Mouse (Mus musculus) hindbrain, embryonic 14.5 days (tissue): Measurements from ENCODE around the gene Smc4. TPM values are rescaled to one million over a fixed set of nuclear protein-coding genes. Genes with fewer than 3 reads are reported as not detected.

Source experiments
- ATAC-seq: fragments of 200-750 bp; cut with Nextera tagmentation; 2 replicates; pipeline ENCODE4 v1.8.0; 2017; ENCODE audit warnings: moderate number of reproducible peaks, mild to moderate bottlenecking, moderate TSS enrichment, moderate library complexity; ENCODE audit not compliant: low FRiP score
- DNase-seq: peaks from one replicate; pipeline ENCODE4 v3.0.0-alpha.2; 2015; ENCODE audit warnings: low spot score
- H3K27ac ChIP-seq: fragments of 300-500 bp; sonication (generic); 2 replicates; pipeline ENCODE4 v1.5.1; 2014; ENCODE audit warnings: mild to moderate bottlenecking, moderate library complexity
- H3K27me3 ChIP-seq: fragments of 300-500 bp; sonication (generic); 2 replicates; pipeline ENCODE4 v1.6.1; 2014; ENCODE audit warnings: mild to moderate bottlenecking, low read length, mixed read lengths; ENCODE audit not compliant: control insufficient read depth, insufficient read depth
- H3K36me3 ChIP-seq: fragments of 300-500 bp; sonication (generic); replicated peaks from 2 replicates; pipeline ENCODE4 v1.6.1; 2014; ENCODE audit not compliant: control insufficient read depth, insufficient read depth
- H3K4me1 ChIP-seq: fragments of 300-500 bp; sonication (generic); replicated peaks from 2 replicates; pipeline ENCODE4 v1.6.1; 2014; ENCODE audit warnings: antibody characterized with exemption, low read length, mixed read lengths; ENCODE audit not compliant: control insufficient read depth, insufficient read depth
- H3K4me2 ChIP-seq: fragments of 300-500 bp; sonication (generic); replicated peaks from 2 replicates; pipeline ENCODE4 v1.6.1; 2014; ENCODE audit warnings: mild to moderate bottlenecking, moderate library complexity
- H3K4me3 ChIP-seq: fragments of 300-500 bp; sonication (generic); replicated peaks from 2 replicates; pipeline ENCODE4 v1.5.1; 2014; ENCODE audit warnings: mild to moderate bottlenecking, low read length
- H3K9ac ChIP-seq: fragments of 300-500 bp; sonication (generic); 2 replicates; pipeline ENCODE4 v1.6.1; 2014
- H3K9me3 ChIP-seq: fragments of 300-500 bp; sonication (generic); 2 replicates; pipeline ENCODE4 v1.6.1; 2016; ENCODE audit warnings: low read length; ENCODE audit not compliant: control insufficient read depth
- WGBS: fragments of 180-500 bp; shearing (Covaris S2); extraction: QIAGEN DNeasy Blood & Tissue Kit; methylation state at CpG from one replicate; pipeline ENCODE4 v1.1.7; 2014; 5-methylcytosine and 5-hydroxymethylcytosine counted together
- polyA plus RNA-seq: library from polyadenylated mRNA; unstranded; fragments of >200 nt; fragmentation: Nextera tagmentation; extraction: Ambion mirVana; gene quantifications from 2 replicates; pipeline ENCODE4 v1.2.1, GENCODE M21; 2014

The Smc4 gene
- polyA plus RNA-seq, 1 experiment from 2014 or later = 30.8 TPM

GRCm38 (mm10) chr3:69041298-69041697, 36.8 kb downstream of the Smc4 start:
- no peak overlapping the region for H3K4me2 ChIP-seq
- H3K4me1 ChIP-seq = peaks cover 20% of the 10 kb centered on the region; the same call in 1 of the 2 replicates
- H3K9ac ChIP-seq = no peak overlapping the region
- DNase-seq = no peak
- no peak overlapping the region for H3K4me3 ChIP-seq
- H3K27ac ChIP-seq = no peak overlapping the region
- peaks cover 32% of the 10 kb centered on the region; the same call in 1 of the 2 replicates for H3K36me3 ChIP-seq
- no peaks in the 10 kb centered on the region for H3K27me3 ChIP-seq
- no peak for ATAC-seq
- WGBS = 66% methylated on average over 5 of the region's 5 CpGs
- H3K9me3 ChIP-seq = no peaks in the 10 kb centered on the region

DNA sequence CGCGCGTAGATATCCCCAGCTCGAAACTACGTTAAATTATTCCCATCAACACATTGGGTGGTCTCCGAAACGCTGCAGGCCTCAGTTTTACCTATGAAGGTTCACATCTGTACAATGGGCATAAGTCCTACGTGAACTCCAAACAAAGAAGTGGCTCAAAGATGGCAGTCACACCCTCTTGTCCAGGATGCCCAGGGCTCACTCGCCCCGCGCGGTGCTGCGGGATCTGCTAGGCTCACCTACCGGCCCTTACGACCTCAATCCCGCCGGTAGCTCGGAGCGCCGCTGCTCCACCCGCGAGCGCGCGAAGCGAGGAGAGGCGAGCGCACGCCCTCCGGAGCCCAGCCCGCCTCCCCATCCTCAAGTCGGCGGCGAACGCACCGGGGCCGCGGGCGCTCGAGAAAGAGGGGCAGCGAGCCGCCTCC, 39.6 kb downstream of the Smc4 start:
- WGBS = under 1% methylated on average over 41 of the region's 42 CpGs
- Histone ChIP-seq H3K4me1 (peaks cover 20% of the 10 kb centered on the region; the same call in 1 of the 2 replicates), H3K4me2 (peak overlapping the region; percentile 87), H3K9me3 (no peaks in the 10 kb centered on the region), H3K9ac (peak overlapping the region; percentile 78), H3K4me3 (peak overlapping the region; percentile 64), H3K27me3 (no peaks in the 10 kb centered on the region), H3K27ac (peak overlapping the region; percentile 91), H3K36me3 (peaks cover 16% of the 10 kb centered on the region; the same call in 1 of the 2 replicates)
- DNase-seq (peak; percentile 40), ATAC-seq (peak; percentile 71)

GRCm38 (mm10) chr3:69044645-69045399, 40.3 kb downstream of the Smc4 start, which contains the start of gene Trim59:
Trim59 (minus strand) TSS chr3:69044755.
- ATAC-seq (peak; percentile 97), DNase-seq (peak; percentile 96)
- Histone ChIP-seq H3K9me3 (no peaks in the 10 kb centered on the region), H3K27ac (peak within 1 kb of the TSS; percentile 91), H3K36me3 (peaks cover 16% of the 10 kb centered on the region; the same call in 1 of the 2 replicates), H3K9ac (peak within 1 kb of the TSS; percentile 78), H3K4me1 (peaks cover 20% of the 10 kb centered on the region; the same call in 1 of the 2 replicates), H3K4me2 (peak within 1 kb of the TSS; percentile 87), H3K27me3 (no peaks in the 10 kb centered on the region), H3K4me3 (peak within 1 kb of the TSS; percentile 64)
- whole genome bisulfite sequencing = 1% methylated on average over 71 of the region's 80 CpGs

DNA sequence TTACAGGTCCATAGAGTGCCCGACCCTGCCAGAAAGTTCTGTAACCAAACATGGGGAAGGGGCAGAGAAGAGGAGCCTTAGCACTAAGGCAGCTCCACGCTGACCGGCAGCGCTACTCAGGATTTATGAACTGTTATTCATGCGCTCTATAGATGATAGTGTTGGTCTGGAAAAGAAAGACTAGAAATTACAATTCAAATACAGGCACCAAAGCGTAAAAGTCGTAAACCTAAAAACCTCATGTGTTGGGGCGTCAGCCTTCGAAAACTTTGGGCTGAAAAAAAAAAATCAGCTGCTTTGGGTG, 40.8 kb downstream of the Smc4 start:
- Histone ChIP-seq H3K9ac (peak overlapping the region; percentile 78), H3K27ac (peak overlapping the region; percentile 91), H3K9me3 (no peaks in the 10 kb centered on the region), H3K27me3 (no peaks in the 10 kb centered on the region), H3K36me3 (peaks cover 13% of the 10 kb centered on the region; the same call in 1 of the 2 replicates), H3K4me1 (peaks cover 20% of the 10 kb centered on the region; the same call in 1 of the 2 replicates), H3K4me2 (peak overlapping the region; percentile 87), H3K4me3 (peak overlapping the region; percentile 64)
- DNase-seq = no peak
- ATAC-seq = peak; percentile 11
- 7% methylated on average over 9 of the region's 9 CpGs for WGBS

DNA sequence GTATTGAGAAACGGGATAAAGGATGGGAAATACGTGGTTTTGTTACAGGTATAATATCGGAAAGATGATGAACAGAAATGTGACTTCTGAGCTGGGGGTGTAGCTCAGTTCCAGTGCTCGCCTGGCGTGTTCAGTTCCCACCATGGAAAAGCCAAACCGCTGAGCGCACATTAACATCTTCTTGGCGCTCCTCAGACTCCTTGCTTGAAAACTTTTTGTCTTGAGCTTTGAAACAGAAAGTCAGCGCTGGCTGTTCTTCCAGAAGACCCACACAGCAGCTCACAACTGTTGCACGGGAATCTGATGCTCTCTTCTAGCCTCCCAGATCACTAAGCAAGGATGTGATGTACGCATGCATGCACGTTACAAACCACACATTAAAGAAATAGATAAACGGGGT, 41.2 kb downstream of the Smc4 start:
- H3K4me2 ChIP-seq = peak overlapping the region; percentile 87
- ATAC-seq (no peak), DNase-seq (no peak)
- H3K4me3 ChIP-seq = peak overlapping the region; percentile 64
- peaks cover 16% of the 10 kb centered on the region; the same call in 1 of the 2 replicates for H3K4me1 ChIP-seq
- no peaks in the 10 kb centered on the region for H3K27me3 ChIP-seq
- no peak overlapping the region for H3K27ac ChIP-seq
- peak overlapping the region; percentile 78 for H3K9ac ChIP-seq
- H3K9me3 ChIP-seq = no peaks in the 10 kb centered on the region
- H3K36me3 ChIP-seq = peaks cover 9% of the 10 kb centered on the region; the same call in 1 of the 2 replicates
- 20% methylated on average over 13 of the region's 13 CpGs for WGBS

DNA sequence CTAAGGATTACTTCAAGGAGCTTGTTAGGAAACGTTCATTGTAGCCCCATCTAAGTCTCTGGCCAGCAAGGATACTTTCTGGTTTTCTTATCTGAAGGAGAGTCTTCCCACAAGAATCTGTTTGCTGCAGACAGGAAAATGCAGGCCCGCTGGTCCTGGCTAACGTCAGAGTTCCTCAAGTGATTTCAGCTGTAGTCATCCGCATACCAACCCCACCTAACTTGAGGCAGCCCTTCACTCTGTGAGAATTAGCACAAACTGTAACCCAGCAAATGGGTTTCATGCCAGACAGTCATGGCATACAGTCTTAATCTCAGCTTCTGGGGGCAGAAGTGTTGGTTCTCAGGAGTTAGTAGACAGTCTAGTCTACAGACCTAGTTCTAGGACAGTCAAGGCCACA, 42.0 kb downstream of the Smc4 start:
- Histone ChIP-seq H3K27me3 (no peaks in the 10 kb centered on the region), H3K4me3 (no peak overlapping the region), H3K9ac (no peak overlapping the region), H3K27ac (no peak overlapping the region), H3K9me3 (no peaks in the 10 kb centered on the region), H3K36me3 (peaks cover 4% of the 10 kb centered on the region; the same call in 1 of the 2 replicates), H3K4me1 (peaks cover 9% of the 10 kb centered on the region; the same call in 1 of the 2 replicates), H3K4me2 (no peak overlapping the region)
- ATAC-seq = no peak
- DNase-seq = no peak
- WGBS = 82% methylated on average over 4 of the region's 4 CpGs

DNA sequence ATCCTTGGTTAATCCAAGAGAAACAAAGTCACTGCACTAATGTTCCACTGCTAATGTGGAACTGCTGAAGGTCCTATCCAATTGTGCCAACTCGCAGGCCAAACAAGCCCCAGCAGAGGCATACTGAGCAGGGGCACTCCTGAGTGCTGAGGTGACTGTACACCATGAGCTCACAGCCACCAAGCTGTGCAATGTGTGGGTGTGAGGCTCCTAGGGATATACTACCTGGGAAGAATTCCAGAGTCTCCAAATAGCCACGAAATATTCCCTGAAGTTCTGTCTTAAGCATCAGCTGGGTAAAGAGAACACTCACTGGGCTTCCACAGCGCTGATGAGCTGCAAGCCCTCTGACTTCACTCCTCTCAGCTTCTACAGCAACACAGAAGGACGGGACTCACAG, 43.1 kb downstream of the Smc4 start:
- ATAC-seq = no peak
- 85% methylated on average over 4 of the region's 4 CpGs for WGBS

GRCm38 (mm10) chr3:69049011-69049410, 44.5 kb downstream of the Smc4 start:
- DNase-seq (no peak), ATAC-seq (no peak)
- H3K4me3 ChIP-seq = no peak overlapping the region
- H3K4me2 ChIP-seq = no peak overlapping the region
- WGBS = 65% methylated on average over 6 of the region's 6 CpGs
- no peaks in the 10 kb centered on the region for H3K4me1 ChIP-seq
- H3K36me3 ChIP-seq = no peaks in the 10 kb centered on the region
- H3K9me3 ChIP-seq = no peaks in the 10 kb centered on the region
- no peak overlapping the region for H3K27ac ChIP-seq
- H3K9ac ChIP-seq = no peak overlapping the region
- H3K27me3 ChIP-seq = no peaks in the 10 kb centered on the region

More for the DNA sequence above, 43.1 kb downstream of the Smc4 start:
- Histone ChIP-seq H3K4me2 (no peak overlapping the region), H3K27me3 (no peaks in the 10 kb centered on the region), H3K9ac (no peak overlapping the region), H3K9me3 (no peaks in the 10 kb centered on the region), H3K4me3 (no peak overlapping the region), H3K4me1 (peaks cover 9% of the 10 kb centered on the region; the same call in 1 of the 2 replicates), H3K27ac (no peak overlapping the region), H3K36me3 (no peaks in the 10 kb centered on the region; the same call in 1 of the 2 replicates)
- no peak for DNase-seq

GRCm38 (mm10) chr3:69051894-69052293, 47.4 kb downstream of the Smc4 start:
- 93% methylated on average over 11 of the region's 11 CpGs for WGBS
- no peak overlapping the region for H3K27ac ChIP-seq
- no peaks in the 10 kb centered on the region for H3K27me3 ChIP-seq
- no peak overlapping the region for H3K4me2 ChIP-seq
- H3K4me3 ChIP-seq = no peak overlapping the region
- H3K4me1 ChIP-seq = no peaks in the 10 kb centered on the region
- no peaks in the 10 kb centered on the region for H3K9me3 ChIP-seq
- H3K9ac ChIP-seq = no peak overlapping the region
- ATAC-seq = no peak
- no peaks in the 10 kb centered on the region for H3K36me3 ChIP-seq
- no peak for DNase-seq
